Mouse (Mus musculus) spleen, adult 18-20 months (tissue): ENCODE data around the gene Casp8ap2.

Source experiments
- DNase-seq, 2 experiments: peaks; one replicate each; pipeline ENCODE4 v3.0.0; 2022; ENCODE audit warnings: mixed read lengths in 2 of 2

Gene Casp8ap2

GRCm38 (mm10) chr4:32669825-32670224 is 54.6 kb downstream of the Casp8ap2 start:
- no peak for DNase-seq

GRCm38 (mm10) chr4:32674025-32674424 is 58.8 kb downstream of the Casp8ap2 start:
- no peak for DNase-seq

GRCm38 (mm10) chr4:32677471-32677870 is 62.2 kb downstream of the Casp8ap2 start:
- DNase-seq = no peak

GRCm38 (mm10) chr4:32680843-32681242 is 65.6 kb downstream of the Casp8ap2 start:
- DNase-seq = no peak

GRCm38 (mm10) chr4:32682471-32682870 is 67.2 kb downstream of the Casp8ap2 start:
- no peak for DNase-seq

GRCm38 (mm10) chr4:32683061-32683582 is 67.9 kb downstream of the Casp8ap2 start:
- DNase-seq = no peak
